Mouse (Mus musculus): Measurements from ENCODE around the gene Sox5. TPM values are rescaled to one million over a fixed set of nuclear protein-coding genes. Genes with fewer than 3 reads are reported as not detected.

Gene Sox5
- polyA plus RNA-seq, 1 experiment from 2014 or later: 4.9 TPM

GRCm38 (mm10) chr6:144681045-144681789 lies 100.6 kb downstream of the Sox5 start:
- WGBS (ENCODE audit: insufficient replicate concordance): 56% methylated on average over 12 of the region's 12 CpGs

GRCm38 (mm10) chr6:144677491-144678133 lies 104.2 kb downstream of the Sox5 start:
- Histone ChIP-seq H3K27ac (no peak overlapping the region), H3K4me2 (no peak overlapping the region), H3K9me3 (replicated peaks) (no peaks in the 10 kb centered on the region), H3K36me3 (no peaks in the 10 kb centered on the region), H3K4me1 (replicated peaks) (peaks cover 10% of the 10 kb centered on the region; the same call in 1 of the 2 replicates), H3K4me3 (replicated peaks) (no peak overlapping the region), H3K27me3 (no peaks in the 10 kb centered on the region), H3K9ac (no peak overlapping the region)
- WGBS (ENCODE audit: insufficient replicate concordance): 34% methylated on average over 9 of the region's 9 CpGs
- DNase-seq (no peak), ATAC-seq (ENCODE audit: low read depth) (no peak)

More at GRCm38 (mm10) chr6:144681045-144681789, 100.6 kb downstream of the Sox5 start:
- Histone ChIP-seq H3K9ac (no peak overlapping the region), H3K36me3 (no peaks in the 10 kb centered on the region), H3K4me1 (replicated peaks) (peaks cover 6% of the 10 kb centered on the region; the same call in 1 of the 2 replicates), H3K9me3 (replicated peaks) (no peaks in the 10 kb centered on the region), H3K27ac (no peak overlapping the region), H3K27me3 (no peaks in the 10 kb centered on the region), H3K4me3 (replicated peaks) (no peak overlapping the region), H3K4me2 (no peak overlapping the region)
- no peak for DNase-seq
- no peak for ATAC-seq (ENCODE audit: low read depth)

GRCm38 (mm10) chr6:144675111-144675510 lies 106.7 kb downstream of the Sox5 start:
- H3K36me3 ChIP-seq: no peaks in the 10 kb centered on the region
- no peak for ATAC-seq (ENCODE audit: low read depth)
- DNase-seq: no peak
- H3K27ac ChIP-seq: no peak overlapping the region
- no peaks in the 10 kb centered on the region for H3K27me3 ChIP-seq
- H3K4me3 ChIP-seq (replicated peaks): no peak overlapping the region
- H3K4me1 ChIP-seq (replicated peaks): peaks cover 10% of the 10 kb centered on the region; the same call in 1 of the 2 replicates
- H3K4me2 ChIP-seq: no peak overlapping the region
- H3K9ac ChIP-seq: no peak overlapping the region
- 71% methylated on average over 6 of the region's 6 CpGs for WGBS (ENCODE audit: insufficient replicate concordance)
- H3K9me3 ChIP-seq (replicated peaks): no peaks in the 10 kb centered on the region

GRCm38 (mm10) chr6:144673906-144674305 lies 107.9 kb downstream of the Sox5 start:
- ATAC-seq (ENCODE audit: low read depth) (no peak), DNase-seq (no peak)
- H3K4me3 ChIP-seq (replicated peaks): no peak overlapping the region
- H3K27me3 ChIP-seq: no peaks in the 10 kb centered on the region
- no peak overlapping the region for H3K27ac ChIP-seq
- no peak overlapping the region for H3K9ac ChIP-seq
- H3K4me1 ChIP-seq (replicated peaks): peaks cover 10% of the 10 kb centered on the region; the same call in 1 of the 2 replicates
- no peaks in the 10 kb centered on the region for H3K36me3 ChIP-seq
- no peak overlapping the region for H3K4me2 ChIP-seq
- 64% methylated on average over 8 of the region's 8 CpGs for WGBS (ENCODE audit: insufficient replicate concordance)
- no peaks in the 10 kb centered on the region for H3K9me3 ChIP-seq (replicated peaks)

- Histone ChIP-seq H3K4me2 (no peak overlapping the region), H3K9me3 (replicated peaks) (no peaks in the 10 kb centered on the region), H3K27ac (no peak overlapping the region), H3K4me3 (replicated peaks) (no peak overlapping the region), H3K27me3 (no peaks in the 10 kb centered on the region), H3K9ac (no peak overlapping the region), H3K36me3 (no peaks in the 10 kb centered on the region), H3K4me1 (replicated peaks) (0 out of 2 replicates have a peak, but pooled peaks cover 4% of the 10 kb centered on the region)
- no peak for ATAC-seq (ENCODE audit: low read depth)
- DNase-seq: no peak
- WGBS (ENCODE audit: insufficient replicate concordance): 19% methylated on average over 3 of the region's 3 CpGs
Measured at GRCm38 (mm10) chr6:144670433-144671167, 111.2 kb downstream of the Sox5 start.

- no peak overlapping the region for H3K4me2 ChIP-seq
- no peak overlapping the region for H3K4me3 ChIP-seq (replicated peaks)
- no peak overlapping the region for H3K9ac ChIP-seq
- no peak overlapping the region for H3K27ac ChIP-seq
- ATAC-seq (ENCODE audit: low read depth): no peak
- H3K4me1 ChIP-seq (replicated peaks): peaks cover 7% of the 10 kb centered on the region; the same call in 1 of the 2 replicates
- DNase-seq: no peak
- no peaks in the 10 kb centered on the region for H3K27me3 ChIP-seq
- 74% methylated on average over 6 of the region's 6 CpGs for WGBS (ENCODE audit: insufficient replicate concordance)
- H3K9me3 ChIP-seq (replicated peaks): no peaks in the 10 kb centered on the region
- no peaks in the 10 kb centered on the region for H3K36me3 ChIP-seq
Measured at GRCm38 (mm10) chr6:144666617-144667016, 115.2 kb downstream of the Sox5 start.

GRCm38 (mm10) chr6:144664765-144665164 lies 117.0 kb downstream of the Sox5 start:
- ATAC-seq (ENCODE audit: low read depth) (0 out of 2 replicates have a peak, but pooled peaks have one; percentile 39), DNase-seq (no peak)
- Histone ChIP-seq H3K9me3 (replicated peaks) (no peaks in the 10 kb centered on the region), H3K4me3 (replicated peaks) (no peak overlapping the region), H3K27ac (no peak overlapping the region), H3K4me2 (no peak overlapping the region), H3K4me1 (replicated peaks) (peaks cover 7% of the 10 kb centered on the region; the same call in 1 of the 2 replicates), H3K27me3 (no peaks in the 10 kb centered on the region), H3K9ac (no peak overlapping the region), H3K36me3 (no peaks in the 10 kb centered on the region)
- WGBS (ENCODE audit: insufficient replicate concordance): 47% methylated on average over 9 of the region's 9 CpGs

- Histone ChIP-seq H3K9me3 (replicated peaks) (no peaks in the 10 kb centered on the region), H3K9ac (no peak overlapping the region), H3K4me3 (replicated peaks) (no peak overlapping the region), H3K27me3 (no peaks in the 10 kb centered on the region), H3K36me3 (no peaks in the 10 kb centered on the region), H3K4me2 (no peak overlapping the region), H3K27ac (no peak overlapping the region), H3K4me1 (replicated peaks) (peaks cover 7% of the 10 kb centered on the region; the same call in 1 of the 2 replicates)
- 54% methylated on average over 4 of the region's 4 CpGs for WGBS (ENCODE audit: insufficient replicate concordance)
- no peak for DNase-seq
- no peak for ATAC-seq (ENCODE audit: low read depth)
Measured at GRCm38 (mm10) chr6:144663516-144664074, 118.2 kb downstream of the Sox5 start.

GRCm38 (mm10) chr6:144659115-144660108 lies 122.4 kb downstream of the Sox5 start:
- 63% methylated on average over 10 of the region's 10 CpGs for WGBS (ENCODE audit: insufficient replicate concordance)
- Histone ChIP-seq H3K4me3 (replicated peaks) (no peak overlapping the region), H3K36me3 (no peaks in the 10 kb centered on the region), H3K9me3 (replicated peaks) (no peaks in the 10 kb centered on the region), H3K4me2 (no peak overlapping the region), H3K4me1 (replicated peaks) (0 out of 2 replicates have a peak, but pooled peaks cover 3% of the 10 kb centered on the region), H3K27ac (no peak overlapping the region), H3K9ac (no peak overlapping the region), H3K27me3 (no peaks in the 10 kb centered on the region)
- no peak for DNase-seq
- ATAC-seq (ENCODE audit: low read depth): no peak

- no peak overlapping the region for H3K4me2 ChIP-seq
- H3K27ac ChIP-seq: no peak overlapping the region
- H3K27me3 ChIP-seq: no peaks in the 10 kb centered on the region
- H3K9me3 ChIP-seq (replicated peaks): no peaks in the 10 kb centered on the region
- H3K4me3 ChIP-seq (replicated peaks): no peak overlapping the region
- no peaks in the 10 kb centered on the region for H3K36me3 ChIP-seq
- H3K9ac ChIP-seq: no peak overlapping the region
- peak; percentile 78 for ATAC-seq (ENCODE audit: low read depth)
- peaks cover 8% of the 10 kb centered on the region; the same call in 1 of the 2 replicates for H3K4me1 ChIP-seq (replicated peaks)
- 58% methylated on average over 5 of the region's 5 CpGs for WGBS (ENCODE audit: insufficient replicate concordance)
- DNase-seq: no peak
Measured at GRCm38 (mm10) chr6:144652876-144653275, 128.9 kb downstream of the Sox5 start.
